Comparison of ENCODE assay signal across 13 mouse cellular contexts in the genomic region with DNA sequence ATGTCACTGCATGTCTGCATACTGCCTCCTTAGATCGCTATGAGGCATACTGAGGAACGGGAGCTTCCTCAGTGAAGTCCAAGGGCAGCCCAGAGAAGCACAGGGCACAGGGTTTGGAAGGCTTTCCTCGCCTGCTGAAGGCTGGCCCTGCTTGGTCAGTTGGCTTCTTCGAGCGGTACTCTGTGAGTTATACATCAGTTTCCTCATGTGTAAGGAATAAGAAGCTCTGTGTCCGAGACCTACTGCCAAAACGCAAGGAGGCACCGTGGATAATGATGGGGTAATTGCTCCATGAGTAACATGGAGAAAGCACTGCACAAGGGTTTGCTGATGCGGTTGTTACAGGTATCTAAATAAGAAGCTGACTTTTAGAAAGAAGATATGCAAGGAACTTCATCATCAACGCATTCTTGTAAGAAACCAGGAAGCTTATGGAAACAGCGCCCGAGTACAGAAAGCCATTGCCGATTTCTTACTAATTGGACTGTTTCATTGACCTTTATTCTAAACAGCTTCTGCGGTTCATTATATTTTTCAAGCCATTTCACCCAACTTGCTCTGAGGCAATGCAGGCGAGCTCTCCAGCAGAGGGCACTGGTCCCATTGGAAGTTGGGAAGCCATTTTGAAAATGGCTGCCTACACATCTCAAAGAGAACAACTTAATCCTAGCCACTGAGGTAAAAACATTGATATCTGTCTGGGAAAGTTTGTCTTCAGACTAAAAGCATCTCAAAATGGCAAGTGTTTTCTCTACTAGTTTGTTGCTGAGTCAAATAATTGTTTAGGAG.
A peak's percentile ranks its signal among the peaks of the same experiment; 100 is the strongest.
DNase-seq lines count a peak whose midpoint lies in the region; ATAC-seq and TF ChIP-seq lines count a peak whose summit lies in the region.
"Had no signal": no experiment of that assay in that cellular context is flagged by ENCODE, and none has a peak within 500 bp of the region (broad histone marks: within the 10 kb centered on the region; RNA-seq: fewer than 3 reads in every experiment).

No protein-coding gene starts in this region.

- H3K4me1 ChIP-seq in kidney, adult 2 months (ENCODE audit: control insufficient read depth, insufficient read depth, low read length) = no peaks in the 10 kb centered on the region
- peaks cover 13% of the 10 kb centered on the region for H3K4me1 ChIP-seq in kidney, embryonic 16.5 days (ENCODE audit: insufficient read depth, low read length)
- H3K4me1 ChIP-seq in midbrain, embryonic 14.5 days (ENCODE audit: control insufficient read depth, insufficient read depth, low read length) = peaks cover 20% of the 10 kb centered on the region; the same call in 1 of the 2 replicates
- peaks cover 14% of the 10 kb centered on the region for H3K4me1 ChIP-seq in midbrain, embryonic 15.5 days
- H3K4me1 ChIP-seq in embryonic facial prominence, embryonic 10.5 days = peaks cover 27% of the 10 kb centered on the region

- DNase-seq in kidney, adult 2 months = no peak
- peak; percentile 56 for DNase-seq in midbrain, embryonic 14.5 days
- DNase-seq in embryonic facial prominence, embryonic 10.5 days (ENCODE audit: low spot score) = no peak
- no peak for DNase-seq in T-cell, adult 2 months (ENCODE audit: low spot score)
- no peak for DNase-seq in cerebellum, adult 9-11 months
- DNase-seq: adrenal gland, adult 8-10 months; cerebellum, adult 11-12 months; layer of hippocampus, adult 9-11 months; liver, postnatal 0 days had no signal

- no peak overlapping the region for H3K9ac ChIP-seq in kidney, embryonic 16.5 days (replicated peaks; ENCODE audit: low read length)
- H3K9ac ChIP-seq in midbrain, embryonic 14.5 days (replicated peaks; ENCODE audit: low read length) = no peak overlapping the region
- no peak overlapping the region for H3K9ac ChIP-seq in midbrain, embryonic 15.5 days
- H3K9ac ChIP-seq: liver, postnatal 0 days had no signal

- no peak for TF ChIP-seq POLR2A in kidney, adult 2 months (IDR thresholded peaks at IDR 0.05; ENCODE audit: low read depth, low read length)

- no peak overlapping the region for H3K27ac ChIP-seq in kidney, adult 2 months (ENCODE audit: insufficient read depth, low read depth, low read length)
- H3K27ac ChIP-seq in kidney, embryonic 16.5 days (ENCODE audit: low read length) = no peak overlapping the region
- H3K27ac ChIP-seq in midbrain, embryonic 14.5 days (replicated peaks; ENCODE audit: low read depth, low read length) = no peak overlapping the region
- no peak overlapping the region for H3K27ac ChIP-seq in midbrain, embryonic 15.5 days
- H3K27ac ChIP-seq in embryonic facial prominence, embryonic 10.5 days (replicated peaks) = peak overlapping the region; percentile 75

- H3K4me2 ChIP-seq in kidney, embryonic 16.5 days (replicated peaks; ENCODE audit: low read depth, low read length) = no peak overlapping the region
- H3K4me2 ChIP-seq in midbrain, embryonic 14.5 days (ENCODE audit: low read length) = no peak overlapping the region
- no peak overlapping the region for H3K4me2 ChIP-seq in midbrain, embryonic 15.5 days

- TF ChIP-seq CTCF in kidney, adult 2 months (conservative IDR thresholded peaks at IDR 0.05; ENCODE audit: insufficient read depth, insufficient read length, low read depth, low read length) = 0 out of 2 replicates have a peak, but pooled peaks have one; percentile 9

- H3K27me3 ChIP-seq in kidney, adult 2 months (replicated peaks; ENCODE audit: control insufficient read depth, insufficient read depth, low read length) = no peaks in the 10 kb centered on the region
- H3K27me3 ChIP-seq in kidney, embryonic 16.5 days (ENCODE audit: insufficient read depth, low read length) = peaks cover 8% of the 10 kb centered on the region
- no peaks in the 10 kb centered on the region for H3K27me3 ChIP-seq in midbrain, embryonic 14.5 days (ENCODE audit: control insufficient read depth, insufficient read depth, low read length)
- peaks cover 3% of the 10 kb centered on the region for H3K27me3 ChIP-seq in midbrain, embryonic 15.5 days (replicated peaks)
- H3K27me3 ChIP-seq in embryonic facial prominence, embryonic 10.5 days (replicated peaks; ENCODE audit: low read depth, poor library complexity, severe bottlenecking) = peaks cover 55% of the 10 kb centered on the region
- H3K27me3 ChIP-seq: CH12.LX had no signal

- ATAC-seq in kidney, embryonic 16.5 days (ENCODE audit: low FRiP score, low TSS enrichment) = no peak
- no peak for ATAC-seq in midbrain, embryonic 14.5 days (ENCODE audit: low FRiP score, low TSS enrichment)
- no peak for ATAC-seq in midbrain, embryonic 15.5 days (replicated peaks)
- ATAC-seq: liver, postnatal 0 days had no signal

- H3K4me3 ChIP-seq in kidney, adult 2 months (ENCODE audit: insufficient read depth, low read depth, low read length) = no peak overlapping the region
- no peak overlapping the region for H3K4me3 ChIP-seq in kidney, embryonic 16.5 days (ENCODE audit: low read length)
- no peak overlapping the region for H3K4me3 ChIP-seq in midbrain, embryonic 14.5 days (replicated peaks; ENCODE audit: low read depth, low read length)
- no peak overlapping the region for H3K4me3 ChIP-seq in midbrain, embryonic 15.5 days
- H3K4me3 ChIP-seq in embryonic facial prominence, embryonic 10.5 days = no peak overlapping the region
- H3K4me3 ChIP-seq: myocyte had no signal

- WGBS in kidney, adult 2 months = 96% methylated on average over 15 of the region's 15 CpGs
- 93% methylated on average over 15 of the region's 15 CpGs for WGBS in kidney, embryonic 16.5 days
- 88% methylated on average over 15 of the region's 15 CpGs for WGBS in midbrain, embryonic 14.5 days
- WGBS in midbrain, embryonic 15.5 days = 83% methylated on average over 15 of the region's 15 CpGs
- 85% methylated on average over 15 of the region's 15 CpGs for WGBS in embryonic facial prominence, embryonic 10.5 days

- H3K36me3 ChIP-seq in kidney, adult 2 months (ENCODE audit: control insufficient read depth, insufficient read depth, low read length) = no peaks in the 10 kb centered on the region
- no peaks in the 10 kb centered on the region for H3K36me3 ChIP-seq in kidney, embryonic 16.5 days (ENCODE audit: insufficient read depth, low read length)
- no peaks in the 10 kb centered on the region for H3K36me3 ChIP-seq in midbrain, embryonic 14.5 days (ENCODE audit: control insufficient read depth, insufficient read depth, low read length)
- H3K36me3 ChIP-seq in midbrain, embryonic 15.5 days (replicated peaks) = no peaks in the 10 kb centered on the region
- H3K36me3 ChIP-seq in embryonic facial prominence, embryonic 10.5 days (replicated peaks) = no peaks in the 10 kb centered on the region

- H3K9me3 ChIP-seq in kidney, embryonic 16.5 days (ENCODE audit: low read length) = no peaks in the 10 kb centered on the region
- H3K9me3 ChIP-seq in midbrain, embryonic 14.5 days (ENCODE audit: control insufficient read depth, low read length) = no peaks in the 10 kb centered on the region
- no peaks in the 10 kb centered on the region for H3K9me3 ChIP-seq in midbrain, embryonic 15.5 days
- no peaks in the 10 kb centered on the region for H3K9me3 ChIP-seq in embryonic facial prominence, embryonic 10.5 days
